Mouse (Mus musculus): Measurements from ENCODE around the gene Nob1. TPM values are rescaled to one million over a fixed set of nuclear protein-coding genes. Genes with fewer than 3 reads are reported as not detected.

Nob1 gene
- polyA plus RNA-seq, 1 experiment from 2014 or later: 43.4 TPM

DNA sequence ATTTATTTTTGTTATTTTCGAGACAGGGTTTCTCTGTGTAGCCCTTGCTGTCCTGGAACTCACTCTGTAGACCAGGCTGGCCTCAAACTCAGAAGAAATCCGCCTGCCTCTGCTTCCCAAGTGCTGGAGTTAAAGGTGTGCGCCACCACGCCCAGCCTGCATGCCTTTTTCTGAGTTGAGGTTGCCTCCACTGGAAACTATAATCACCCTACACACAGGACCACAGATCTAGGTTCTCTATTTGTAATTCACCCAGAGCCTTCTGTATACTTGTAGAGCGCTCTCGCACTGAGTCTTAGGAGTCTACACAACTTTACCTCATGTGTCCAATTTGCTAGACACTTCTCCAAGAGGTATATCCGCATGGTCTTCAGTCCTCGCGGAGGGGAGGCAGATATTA lies 675 bp downstream of the Nob1 start:
- whole genome bisulfite sequencing: 30% methylated on average over 9 of the region's 9 CpGs
- H3K27ac ChIP-seq (ENCODE audit: low read depth, low read length): no peak overlapping the region
- no peak; the same call in 1 of the 2 replicates for ATAC-seq

DNA sequence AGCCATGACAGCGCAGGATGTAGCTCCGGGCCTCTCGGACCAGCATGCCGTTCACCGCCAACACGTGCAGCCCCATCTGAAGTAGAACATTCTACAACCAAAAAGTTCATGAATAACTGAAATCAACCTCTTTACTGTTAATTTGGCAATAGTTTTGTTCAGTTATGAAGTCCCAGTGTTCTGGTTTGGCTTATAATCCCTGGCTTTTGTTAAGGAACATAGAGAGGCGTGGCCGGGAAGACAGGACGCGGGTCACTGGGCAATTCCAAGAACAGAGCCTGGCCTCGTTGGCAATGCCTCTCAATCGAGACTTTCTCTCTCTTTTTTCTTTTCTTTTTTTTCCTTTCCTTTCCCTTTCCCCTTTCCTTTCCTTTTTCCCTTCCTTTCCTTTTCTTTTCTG lies 7.8 kb downstream of the Nob1 start:
- Histone ChIP-seq H3K36me3 (ENCODE audit: control insufficient read depth, insufficient read depth, low read length) (peaks cover 96% of the 10 kb centered on the region), H3K4me3 (ENCODE audit: low read depth, low read length) (no peak overlapping the region), H3K27ac (ENCODE audit: low read depth, low read length) (no peak overlapping the region), H3K27me3 (replicated peaks; ENCODE audit: control insufficient read depth, insufficient read depth, low read length) (no peaks in the 10 kb centered on the region), H3K4me1 (ENCODE audit: control insufficient read depth, insufficient read depth, low read length) (no peaks in the 10 kb centered on the region), H3K4me2 (ENCODE audit: low read length) (no peak overlapping the region), H3K9ac (ENCODE audit: low read length) (no peak overlapping the region), H3K9me3 (replicated peaks; ENCODE audit: control insufficient read depth, low read length) (no peaks in the 10 kb centered on the region)
- ATAC-seq (no peak), DNase-seq (ENCODE audit: low spot score) (no peak)
- 83% methylated on average over 12 of the region's 12 CpGs for WGBS

More for the DNA sequence above, 675 bp downstream of the Nob1 start:
- H3K4me3 ChIP-seq (ENCODE audit: low read depth, low read length): peak overlapping the region; percentile 75
- H3K9ac ChIP-seq (ENCODE audit: low read length): peak overlapping the region; percentile 85
- DNase-seq (ENCODE audit: low spot score): no peak
- H3K4me2 ChIP-seq (ENCODE audit: low read length): peak overlapping the region; percentile 71
- no peaks in the 10 kb centered on the region for H3K9me3 ChIP-seq (replicated peaks; ENCODE audit: control insufficient read depth, low read length)
- no peaks in the 10 kb centered on the region for H3K27me3 ChIP-seq (replicated peaks; ENCODE audit: control insufficient read depth, insufficient read depth, low read length)
- H3K4me1 ChIP-seq (ENCODE audit: control insufficient read depth, insufficient read depth, low read length): peaks cover 6% of the 10 kb centered on the region
- peaks cover 33% of the 10 kb centered on the region for H3K36me3 ChIP-seq (ENCODE audit: control insufficient read depth, insufficient read depth, low read length)

DNA sequence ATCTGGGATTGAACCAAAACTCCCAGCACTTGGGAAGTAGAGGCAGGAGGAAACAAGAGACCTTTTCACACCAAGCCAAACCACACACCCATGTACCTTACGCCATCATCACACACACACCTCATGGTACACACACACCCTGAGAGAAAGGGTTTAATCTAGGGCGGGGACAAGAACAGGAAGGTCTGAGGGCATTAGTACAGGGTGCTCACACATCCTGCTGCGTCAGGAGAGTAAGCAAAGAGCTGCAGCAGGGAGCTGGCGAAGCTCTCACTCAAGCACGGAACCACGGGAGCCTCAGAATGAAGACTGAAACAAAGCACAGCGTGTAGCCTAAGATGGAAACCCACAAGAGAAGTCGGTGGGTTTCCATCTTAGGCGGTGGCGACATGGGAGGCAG lies 11.0 kb downstream of the Nob1 start:
- ATAC-seq: no peak
- WGBS: 91% methylated on average over 10 of the region's 10 CpGs

DNA sequence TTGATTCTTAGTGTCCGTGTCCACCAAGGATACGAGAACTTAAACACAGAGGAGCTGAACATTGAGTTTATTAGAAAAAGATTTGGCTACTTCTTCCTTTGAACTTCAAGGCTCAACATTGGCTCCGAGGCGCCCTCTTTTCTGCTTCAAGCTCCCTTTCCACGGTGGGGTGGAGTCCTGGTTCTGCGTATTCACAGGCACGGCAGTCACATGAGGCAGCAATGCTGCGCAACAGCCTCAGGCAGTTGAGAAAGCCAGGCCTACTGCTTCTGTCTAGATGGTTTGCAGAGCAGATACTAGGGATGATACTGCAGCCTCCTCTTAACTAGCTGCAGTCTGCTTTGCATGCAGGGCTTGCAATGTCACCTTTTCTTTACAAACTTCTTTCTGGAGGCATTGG lies 12.3 kb downstream of the Nob1 start:
- DNase-seq (ENCODE audit: low spot score): no peak
- ATAC-seq: no peak
- Histone ChIP-seq H3K4me1 (ENCODE audit: control insufficient read depth, insufficient read depth, low read length) (no peaks in the 10 kb centered on the region), H3K9ac (ENCODE audit: low read length) (no peak overlapping the region), H3K27me3 (replicated peaks; ENCODE audit: control insufficient read depth, insufficient read depth, low read length) (no peaks in the 10 kb centered on the region), H3K9me3 (replicated peaks; ENCODE audit: control insufficient read depth, low read length) (no peaks in the 10 kb centered on the region), H3K4me2 (ENCODE audit: low read length) (no peak overlapping the region), H3K4me3 (ENCODE audit: low read depth, low read length) (no peak overlapping the region), H3K27ac (ENCODE audit: low read depth, low read length) (no peak overlapping the region), H3K36me3 (ENCODE audit: control insufficient read depth, insufficient read depth, low read length) (peaks cover 84% of the 10 kb centered on the region)
- WGBS: 88% methylated on average over 8 of the region's 8 CpGs

More for the DNA sequence above, 11.0 kb downstream of the Nob1 start:
- no peaks in the 10 kb centered on the region for H3K9me3 ChIP-seq (replicated peaks; ENCODE audit: control insufficient read depth, low read length)
- H3K4me3 ChIP-seq (ENCODE audit: low read depth, low read length): no peak overlapping the region
- no peak overlapping the region for H3K4me2 ChIP-seq (ENCODE audit: low read length)
- H3K27ac ChIP-seq (ENCODE audit: low read depth, low read length): no peak overlapping the region
- H3K4me1 ChIP-seq (ENCODE audit: control insufficient read depth, insufficient read depth, low read length): no peaks in the 10 kb centered on the region
- no peak for DNase-seq (ENCODE audit: low spot score)
- no peak overlapping the region for H3K9ac ChIP-seq (ENCODE audit: low read length)
- no peaks in the 10 kb centered on the region for H3K27me3 ChIP-seq (replicated peaks; ENCODE audit: control insufficient read depth, insufficient read depth, low read length)
- H3K36me3 ChIP-seq (ENCODE audit: control insufficient read depth, insufficient read depth, low read length): peaks cover 96% of the 10 kb centered on the region

DNA sequence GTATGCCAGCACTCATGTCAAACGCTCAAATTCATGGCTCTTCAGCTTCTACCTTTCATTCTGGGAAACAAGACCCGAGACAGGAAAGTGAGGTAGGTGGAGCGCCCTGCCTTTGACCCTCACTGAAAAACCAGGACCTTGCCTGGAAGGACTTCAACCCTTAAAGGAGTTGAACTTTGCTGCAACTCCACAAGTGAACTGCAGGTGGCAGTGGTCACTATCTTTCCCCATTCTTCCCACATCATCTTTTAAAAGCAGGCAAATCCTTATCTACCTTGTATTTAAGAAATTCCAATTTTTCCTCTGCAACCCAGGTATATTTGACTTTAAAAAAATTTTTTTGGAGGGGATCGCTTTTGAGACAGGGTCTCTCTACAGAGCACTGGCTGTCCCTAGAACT lies 13.5 kb downstream of the Nob1 start:
- no peaks in the 10 kb centered on the region for H3K9me3 ChIP-seq (replicated peaks; ENCODE audit: control insufficient read depth, low read length)
- no peak overlapping the region for H3K4me2 ChIP-seq (ENCODE audit: low read length)
- H3K9ac ChIP-seq (ENCODE audit: low read length): no peak overlapping the region
- WGBS: 79% methylated on average over 4 of the region's 4 CpGs
- ATAC-seq (no peak), DNase-seq (ENCODE audit: low spot score) (peak; percentile 44)
- no peak overlapping the region for H3K27ac ChIP-seq (ENCODE audit: low read depth, low read length)
- H3K4me3 ChIP-seq (ENCODE audit: low read depth, low read length): no peak overlapping the region
- no peaks in the 10 kb centered on the region for H3K27me3 ChIP-seq (replicated peaks; ENCODE audit: control insufficient read depth, insufficient read depth, low read length)
- H3K4me1 ChIP-seq (ENCODE audit: control insufficient read depth, insufficient read depth, low read length): no peaks in the 10 kb centered on the region
- H3K36me3 ChIP-seq (ENCODE audit: control insufficient read depth, insufficient read depth, low read length): peaks cover 74% of the 10 kb centered on the region

DNA sequence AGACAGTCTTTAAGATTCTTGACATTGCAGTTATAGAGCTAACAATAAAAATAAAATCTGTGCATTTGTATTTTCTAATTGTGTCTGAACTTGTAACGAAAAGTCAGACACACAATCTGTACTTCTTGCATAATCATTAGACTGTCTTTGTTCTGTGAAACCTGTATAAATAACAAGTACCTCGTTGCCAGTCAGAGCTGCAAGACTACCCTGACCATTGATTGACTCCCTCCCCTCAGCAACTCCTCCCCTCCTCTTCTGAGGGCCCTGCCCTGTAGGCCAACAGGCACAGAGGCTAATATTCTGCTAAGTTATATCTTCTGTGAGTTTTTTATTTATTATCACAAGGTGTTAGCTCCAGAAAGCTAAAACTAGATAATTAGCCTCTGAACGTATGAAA lies 18.9 kb downstream of the Nob1 start:
- ATAC-seq (no peak), DNase-seq (ENCODE audit: low spot score) (no peak)
- Histone ChIP-seq H3K4me2 (ENCODE audit: low read length) (no peak overlapping the region), H3K9ac (ENCODE audit: low read length) (no peak overlapping the region), H3K27ac (ENCODE audit: low read depth, low read length) (no peak overlapping the region), H3K9me3 (replicated peaks; ENCODE audit: control insufficient read depth, low read length) (no peaks in the 10 kb centered on the region), H3K4me1 (ENCODE audit: control insufficient read depth, insufficient read depth, low read length) (peaks cover 6% of the 10 kb centered on the region), H3K4me3 (ENCODE audit: low read depth, low read length) (no peak overlapping the region), H3K36me3 (ENCODE audit: control insufficient read depth, insufficient read depth, low read length) (peaks cover 19% of the 10 kb centered on the region), H3K27me3 (replicated peaks; ENCODE audit: control insufficient read depth, insufficient read depth, low read length) (no peaks in the 10 kb centered on the region)
- WGBS: 55% methylated on average over 3 of the region's 3 CpGs

DNA sequence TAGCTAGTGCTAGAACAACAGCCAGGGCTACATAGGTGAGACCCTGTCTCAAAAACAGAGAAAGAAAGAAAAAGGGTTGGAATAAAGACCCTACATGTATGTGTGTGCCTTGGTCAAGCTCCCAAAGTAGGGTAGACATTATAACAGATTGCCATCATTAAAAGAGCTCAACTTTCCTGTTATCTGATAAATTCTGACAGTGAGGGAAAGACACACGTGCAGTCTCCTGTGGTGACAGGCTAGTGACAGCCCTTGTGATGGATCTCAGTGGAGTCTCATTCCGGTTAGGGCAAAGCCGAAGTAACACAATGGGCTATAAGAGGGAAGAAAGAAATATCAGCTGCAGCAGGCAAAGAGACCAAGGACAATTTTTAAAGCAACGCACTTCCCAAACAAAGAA lies 20.8 kb downstream of the Nob1 start:
- no peak for DNase-seq (ENCODE audit: low spot score)
- Histone ChIP-seq H3K4me1 (ENCODE audit: control insufficient read depth, insufficient read depth, low read length) (peaks cover 6% of the 10 kb centered on the region), H3K4me2 (ENCODE audit: low read length) (no peak overlapping the region), H3K9me3 (replicated peaks; ENCODE audit: control insufficient read depth, low read length) (no peaks in the 10 kb centered on the region), H3K4me3 (ENCODE audit: low read depth, low read length) (no peak overlapping the region), H3K9ac (ENCODE audit: low read length) (no peak overlapping the region), H3K27ac (ENCODE audit: low read depth, low read length) (no peak overlapping the region), H3K36me3 (ENCODE audit: control insufficient read depth, insufficient read depth, low read length) (peaks cover 3% of the 10 kb centered on the region; the same call in 1 of the 2 replicates), H3K27me3 (replicated peaks; ENCODE audit: control insufficient read depth, insufficient read depth, low read length) (no peaks in the 10 kb centered on the region)
- ATAC-seq: no peak
- 85% methylated on average over 4 of the region's 4 CpGs for WGBS

DNA sequence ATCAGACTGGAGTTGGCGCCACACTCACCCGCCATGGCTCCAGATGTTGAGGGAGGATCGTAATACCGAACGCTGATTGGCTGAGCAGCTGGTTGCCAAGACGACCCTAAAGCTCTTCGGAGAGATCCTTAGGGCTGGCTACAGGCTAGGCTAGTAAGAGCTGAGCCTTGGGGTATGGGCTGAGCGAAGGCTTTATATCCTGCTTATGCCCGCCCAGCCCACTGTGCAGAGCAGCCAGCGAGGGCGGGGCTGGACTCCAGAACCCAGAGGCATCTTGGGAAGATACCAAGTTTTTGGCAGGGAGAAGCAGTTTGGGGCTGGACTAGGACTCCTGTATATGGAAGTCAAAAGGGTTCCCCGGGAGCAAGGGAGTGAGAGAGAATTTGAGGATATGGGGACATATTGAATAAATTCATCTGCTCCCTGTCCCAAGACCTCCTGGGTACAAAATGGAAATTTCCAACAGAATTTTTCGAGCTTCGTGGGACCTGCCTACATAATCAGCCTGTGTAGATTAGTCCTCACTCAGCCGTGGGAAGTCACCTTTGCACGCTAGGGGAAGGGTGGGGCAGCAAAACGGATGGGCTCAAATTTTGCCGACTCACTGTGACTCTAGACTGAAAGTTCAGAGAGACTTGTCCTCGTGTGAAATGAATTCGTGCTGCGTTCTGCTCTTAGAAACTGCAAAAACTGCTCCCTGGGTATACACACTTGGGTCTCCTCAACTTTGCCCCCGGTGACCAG lies 21.6 kb downstream of the Nob1 start, which contains the start of gene Nqo1:
Gene Nqo1, minus strand, starts transcription at position 169 of the 744 bp plus-strand sequence.
- Histone ChIP-seq H3K27ac (ENCODE audit: low read depth, low read length) (no peak within 1 kb of the TSS), H3K9ac (ENCODE audit: low read length) (peak within 1 kb of the TSS; percentile 29; the same call in 1 of the 2 replicates)
- 12% methylated on average over 22 of the region's 22 CpGs for WGBS

DNA sequence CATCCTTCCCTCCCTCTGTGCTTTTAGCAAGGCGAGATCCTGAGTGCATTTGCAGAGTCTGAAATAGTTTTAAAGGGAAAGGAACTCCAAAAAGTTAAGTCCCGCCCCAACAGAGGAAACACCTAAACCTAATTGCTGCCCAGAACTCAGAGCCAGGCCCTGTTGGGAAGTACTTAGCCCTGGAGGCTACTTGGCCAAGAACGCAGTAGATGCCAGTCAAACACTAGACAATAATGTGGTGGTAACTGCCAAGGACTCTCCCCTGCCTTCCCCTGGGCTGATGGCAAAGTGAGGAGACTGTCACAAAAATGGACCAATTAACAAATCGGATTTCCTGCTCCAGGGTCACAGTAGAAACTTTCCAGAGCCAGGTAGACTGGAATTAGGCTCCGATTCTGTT lies 23.0 kb downstream of the Nob1 start:
- H3K4me3 ChIP-seq (ENCODE audit: low read depth, low read length): no peak overlapping the region
- H3K4me2 ChIP-seq (ENCODE audit: low read length): no peak overlapping the region
- no peak overlapping the region for H3K9ac ChIP-seq (ENCODE audit: low read length)
- H3K36me3 ChIP-seq (ENCODE audit: control insufficient read depth, insufficient read depth, low read length): no peaks in the 10 kb centered on the region
- WGBS: 76% methylated on average over 5 of the region's 5 CpGs
- H3K27ac ChIP-seq (ENCODE audit: low read depth, low read length): no peak overlapping the region
- H3K9me3 ChIP-seq (replicated peaks; ENCODE audit: control insufficient read depth, low read length): no peaks in the 10 kb centered on the region
- peaks cover 6% of the 10 kb centered on the region for H3K4me1 ChIP-seq (ENCODE audit: control insufficient read depth, insufficient read depth, low read length)
- no peak for ATAC-seq
- H3K27me3 ChIP-seq (replicated peaks; ENCODE audit: control insufficient read depth, insufficient read depth, low read length): no peaks in the 10 kb centered on the region
- DNase-seq (ENCODE audit: low spot score): no peak

More for the DNA sequence above, 21.6 kb downstream of the Nob1 start, which contains the start of gene Nqo1:
- H3K4me2 ChIP-seq (ENCODE audit: low read length): peak within 1 kb of the TSS; percentile 55
- no peaks in the 10 kb centered on the region for H3K36me3 ChIP-seq (ENCODE audit: control insufficient read depth, insufficient read depth, low read length)
- ATAC-seq (peak; percentile 94), DNase-seq (ENCODE audit: low spot score) (peak; percentile 87)
- no peaks in the 10 kb centered on the region for H3K9me3 ChIP-seq (replicated peaks; ENCODE audit: control insufficient read depth, low read length)
- peaks cover 6% of the 10 kb centered on the region for H3K4me1 ChIP-seq (ENCODE audit: control insufficient read depth, insufficient read depth, low read length)
- H3K4me3 ChIP-seq (ENCODE audit: low read depth, low read length): peak within 1 kb of the TSS; percentile 23
- no peaks in the 10 kb centered on the region for H3K27me3 ChIP-seq (replicated peaks; ENCODE audit: control insufficient read depth, insufficient read depth, low read length)
